Mouse (Mus musculus): ENCODE measurements around the gene Wbp4. TPM values are rescaled to one million over a fixed set of nuclear protein-coding genes. Genes with fewer than 3 reads are reported as not detected.
"Not testable (repeated sequence)": the region's sequence is repeated elsewhere in the genome, so short reads cannot be mapped to it uniquely, and the experiment has no call there.

The Wbp4 gene
- polyA plus RNA-seq (2014; fragmentation: Nextera tagmentation; extraction: Ambion mirVana), result 59.1 and 61.3 TPM in 2 replicates

GRCm38 (mm10) chr14:79481339-79482151 is at the start of gene Wbp4:
Gene Wbp4, minus strand, starts transcription at chr14:79481520.
- ATAC-seq (ENCODE audit: low FRiP score), result peak; percentile 93
- H3K27me3 ChIP-seq (ENCODE audit: control insufficient read depth, insufficient read depth, low read length), result no peaks in the 10 kb centered on the region
- H3K9me3 ChIP-seq (ENCODE audit: control insufficient read depth, low read length), result no peaks in the 10 kb centered on the region
- 0% methylated on average over 48 of the region's 86 CpGs for WGBS
- peak within 1 kb of the TSS; percentile 100 for H3K27ac ChIP-seq (ENCODE audit: low read depth, low read length)
- peak within 1 kb of the TSS; percentile 84 for H3K9ac ChIP-seq (ENCODE audit: low read depth, low read length)
- H3K4me2 ChIP-seq (replicated peaks; ENCODE audit: low read depth, low read length), result peak within 1 kb of the TSS; percentile 62
- DNase-seq (ENCODE audit: low spot score), result peak; percentile 98
- H3K4me3 ChIP-seq (ENCODE audit: low read depth, low read length), result peak within 1 kb of the TSS; percentile 61
- H3K4me1 ChIP-seq (replicated peaks; ENCODE audit: control insufficient read depth, insufficient read depth, low read length), result peaks cover 5% of the 10 kb centered on the region; the same call in 1 of the 2 replicates
- H3K36me3 ChIP-seq (ENCODE audit: control insufficient read depth, insufficient read depth, low read length), result peaks cover 5% of the 10 kb centered on the region; the same call in 1 of the 2 replicates

DNA sequence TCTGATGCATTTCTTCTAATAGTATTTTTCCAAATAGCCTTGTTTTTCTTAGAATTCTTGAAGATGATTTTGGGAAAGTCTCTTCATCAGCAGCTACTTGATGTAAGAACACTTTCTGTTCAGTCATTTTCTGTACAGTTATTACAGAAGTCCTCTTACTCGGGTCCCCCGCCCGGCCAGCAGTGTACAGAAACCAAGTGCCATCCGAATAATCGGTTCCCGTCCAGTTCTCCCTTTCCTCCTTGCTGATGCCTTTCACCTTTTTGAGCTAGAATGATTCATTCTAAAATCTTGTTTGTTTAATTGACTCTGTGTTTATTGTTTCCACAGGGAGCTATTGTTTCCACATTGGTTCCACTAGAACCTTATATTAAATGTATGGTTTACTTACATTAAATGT is 49.4 kb upstream of the Wbp4 start:
- Histone ChIP-seq H3K27ac (ENCODE audit: low read depth, low read length) (no peak overlapping the region), H3K4me1 (replicated peaks; ENCODE audit: control insufficient read depth, insufficient read depth, low read length) (no peaks in the 10 kb centered on the region), H3K4me3 (ENCODE audit: low read depth, low read length) (no peak overlapping the region), H3K36me3 (ENCODE audit: control insufficient read depth, insufficient read depth, low read length) (no peaks in the 10 kb centered on the region), H3K9me3 (ENCODE audit: control insufficient read depth, low read length) (no peaks in the 10 kb centered on the region), H3K9ac (ENCODE audit: low read depth, low read length) (no peak overlapping the region), H3K27me3 (ENCODE audit: control insufficient read depth, insufficient read depth, low read length) (no peaks in the 10 kb centered on the region), H3K4me2 (replicated peaks; ENCODE audit: low read depth, low read length) (no peak overlapping the region)
- DNase-seq (ENCODE audit: low spot score) (no peak), ATAC-seq (ENCODE audit: low FRiP score) (no peak)
- WGBS, result 88% methylated on average over 6 of the region's 6 CpGs

DNA sequence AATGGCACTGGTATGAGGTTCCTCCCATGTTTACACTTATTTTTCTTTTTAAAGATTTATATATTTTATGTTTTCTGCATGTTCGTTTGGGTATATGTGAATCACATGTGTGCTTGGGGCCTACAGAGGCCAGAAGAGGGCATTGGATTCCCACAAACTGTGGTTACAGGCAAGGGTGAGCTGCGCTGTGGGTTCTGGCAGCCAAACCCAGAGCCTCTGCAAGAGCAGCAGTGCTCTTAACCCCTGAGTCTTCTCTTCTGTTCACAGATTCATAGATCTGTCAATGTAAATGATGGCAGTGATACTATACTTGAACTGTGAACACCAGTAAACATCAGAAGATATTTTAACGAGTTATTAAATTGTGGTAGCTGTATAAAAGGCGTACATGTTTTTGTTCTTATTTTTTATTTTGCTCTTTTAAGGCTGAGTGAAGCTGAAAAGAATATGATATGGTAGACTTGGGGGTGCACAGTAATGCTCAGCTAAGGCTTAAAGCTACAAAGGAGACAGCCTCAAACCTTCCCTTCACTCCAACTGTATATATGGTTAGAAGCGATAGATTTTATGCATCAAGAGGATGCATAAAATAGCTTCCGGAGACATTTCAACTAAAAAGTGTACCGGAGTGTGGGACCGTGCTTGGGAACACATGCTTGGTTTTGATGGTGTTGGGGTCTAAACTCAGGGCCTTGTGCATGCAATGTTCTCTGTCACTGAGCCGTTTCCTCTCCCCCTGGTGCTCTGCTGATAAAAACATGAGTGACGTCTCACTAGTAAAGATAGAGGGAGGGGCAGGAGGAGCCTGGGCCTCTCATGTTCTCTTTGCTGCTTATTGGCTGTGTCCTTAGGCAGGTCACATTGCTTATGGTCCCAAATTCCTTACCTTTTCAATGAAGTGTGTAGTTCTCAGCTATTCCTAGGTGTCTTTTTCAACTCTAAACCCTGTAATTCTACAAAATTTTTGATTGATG is 48.5 kb upstream of the Wbp4 start:
- H3K4me2 ChIP-seq (replicated peaks; ENCODE audit: low read depth, low read length), result no peak overlapping the region
- ATAC-seq (ENCODE audit: low FRiP score) (no peak), DNase-seq (ENCODE audit: low spot score) (no peak)
- WGBS, result 80% methylated on average over 10 of the region's 10 CpGs
- H3K9ac ChIP-seq (ENCODE audit: low read depth, low read length), result no peak overlapping the region
- no peak overlapping the region for H3K4me3 ChIP-seq (ENCODE audit: low read depth, low read length)
- H3K27me3 ChIP-seq (ENCODE audit: control insufficient read depth, insufficient read depth, low read length), result no peaks in the 10 kb centered on the region
- H3K4me1 ChIP-seq (replicated peaks; ENCODE audit: control insufficient read depth, insufficient read depth, low read length), result no peaks in the 10 kb centered on the region
- no peaks in the 10 kb centered on the region for H3K36me3 ChIP-seq (ENCODE audit: control insufficient read depth, insufficient read depth, low read length)
- H3K27ac ChIP-seq (ENCODE audit: low read depth, low read length), result no peak overlapping the region
- H3K9me3 ChIP-seq (ENCODE audit: control insufficient read depth, low read length), result no peaks in the 10 kb centered on the region

DNA sequence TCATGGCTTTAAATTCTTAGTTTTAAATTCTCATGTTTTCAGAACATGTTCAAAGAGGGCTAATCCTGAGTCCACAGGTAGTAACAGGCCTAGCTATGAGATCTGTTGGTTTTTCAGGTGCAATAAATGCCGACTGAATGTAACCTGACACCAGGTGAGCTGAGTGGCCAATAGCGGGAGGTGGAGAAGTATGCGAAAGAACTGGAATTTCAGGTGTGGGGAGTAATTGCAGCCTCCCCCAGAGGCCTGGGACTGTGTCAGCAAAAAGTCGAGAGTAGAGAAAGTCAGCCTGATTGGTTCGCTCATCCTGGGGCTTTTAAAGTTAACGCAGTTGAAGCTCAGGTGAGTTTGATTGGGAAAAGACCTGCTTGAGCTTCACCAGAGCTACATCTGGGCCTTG is 46.4 kb upstream of the Wbp4 start:
- no peak overlapping the region for H3K9ac ChIP-seq (ENCODE audit: low read depth, low read length)
- H3K9me3 ChIP-seq (ENCODE audit: control insufficient read depth, low read length), result no peaks in the 10 kb centered on the region
- H3K36me3 ChIP-seq (ENCODE audit: control insufficient read depth, insufficient read depth, low read length), result no peaks in the 10 kb centered on the region
- H3K4me1 ChIP-seq (replicated peaks; ENCODE audit: control insufficient read depth, insufficient read depth, low read length), result no peaks in the 10 kb centered on the region
- no peak overlapping the region for H3K4me3 ChIP-seq (ENCODE audit: low read depth, low read length)
- ATAC-seq (ENCODE audit: low FRiP score), result no peak
- no peak overlapping the region for H3K4me2 ChIP-seq (replicated peaks; ENCODE audit: low read depth, low read length)
- H3K27me3 ChIP-seq (ENCODE audit: control insufficient read depth, insufficient read depth, low read length), result no peaks in the 10 kb centered on the region
- WGBS, result 65% methylated on average over 6 of the region's 6 CpGs
- no peak for DNase-seq (ENCODE audit: low spot score)
- H3K27ac ChIP-seq (ENCODE audit: low read depth, low read length), result no peak overlapping the region

- H3K36me3 ChIP-seq (ENCODE audit: control insufficient read depth, insufficient read depth, low read length); H3K27ac ChIP-seq (ENCODE audit: low read depth, low read length); H3K4me1 ChIP-seq (replicated peaks; ENCODE audit: control insufficient read depth, insufficient read depth, low read length); H3K27me3 ChIP-seq (ENCODE audit: control insufficient read depth, insufficient read depth, low read length); H3K9ac ChIP-seq (ENCODE audit: low read depth, low read length); H3K4me2 ChIP-seq (replicated peaks; ENCODE audit: low read depth, low read length); H3K9me3 ChIP-seq (ENCODE audit: control insufficient read depth, low read length); DNase-seq (ENCODE audit: low spot score); H3K4me3 ChIP-seq (ENCODE audit: low read depth, low read length); ATAC-seq (ENCODE audit: low FRiP score): not testable (repeated sequence)
- 92% methylated on average over 12 of the region's 12 CpGs for WGBS
Observed at GRCm38 (mm10) chr14:79526106-79526505, 44.8 kb upstream of the Wbp4 start.

- H3K4me1 ChIP-seq (replicated peaks; ENCODE audit: control insufficient read depth, insufficient read depth, low read length), result no peaks in the 10 kb centered on the region
- no peaks in the 10 kb centered on the region for H3K36me3 ChIP-seq (ENCODE audit: control insufficient read depth, insufficient read depth, low read length)
- DNase-seq (ENCODE audit: low spot score) (no peak), ATAC-seq (ENCODE audit: low FRiP score) (no peak)
- H3K4me3 ChIP-seq (ENCODE audit: low read depth, low read length), result no peak overlapping the region
- no peaks in the 10 kb centered on the region for H3K27me3 ChIP-seq (ENCODE audit: control insufficient read depth, insufficient read depth, low read length)
- no peak overlapping the region for H3K4me2 ChIP-seq (replicated peaks; ENCODE audit: low read depth, low read length)
- 95% methylated on average over 9 of the region's 9 CpGs for WGBS
- no peak overlapping the region for H3K27ac ChIP-seq (ENCODE audit: low read depth, low read length)
- H3K9me3 ChIP-seq (ENCODE audit: control insufficient read depth, low read length), result no peaks in the 10 kb centered on the region
- H3K9ac ChIP-seq (ENCODE audit: low read depth, low read length), result no peak overlapping the region
Observed at GRCm38 (mm10) chr14:79522387-79522786, 41.1 kb upstream of the Wbp4 start.

GRCm38 (mm10) chr14:79521471-79522117 is 40.3 kb upstream of the Wbp4 start:
- no peak for ATAC-seq (ENCODE audit: low FRiP score)
- WGBS, result 86% methylated on average over 6 of the region's 6 CpGs

GRCm38 (mm10) chr14:79521056-79521455 is 39.7 kb upstream of the Wbp4 start:
- Histone ChIP-seq H3K27ac (ENCODE audit: low read depth, low read length) (no peak overlapping the region), H3K9me3 (ENCODE audit: control insufficient read depth, low read length) (no peaks in the 10 kb centered on the region), H3K36me3 (ENCODE audit: control insufficient read depth, insufficient read depth, low read length) (no peaks in the 10 kb centered on the region), H3K4me3 (ENCODE audit: low read depth, low read length) (no peak overlapping the region), H3K9ac (ENCODE audit: low read depth, low read length) (no peak overlapping the region), H3K4me2 (replicated peaks; ENCODE audit: low read depth, low read length) (no peak overlapping the region), H3K4me1 (replicated peaks; ENCODE audit: control insufficient read depth, insufficient read depth, low read length) (no peaks in the 10 kb centered on the region), H3K27me3 (ENCODE audit: control insufficient read depth, insufficient read depth, low read length) (no peaks in the 10 kb centered on the region)
- WGBS, result 75% methylated on average over 1 of the region's 1 CpGs
- DNase-seq (ENCODE audit: low spot score), result no peak
- no peak for ATAC-seq (ENCODE audit: low FRiP score)

More at GRCm38 (mm10) chr14:79521471-79522117, 40.3 kb upstream of the Wbp4 start:
- Histone ChIP-seq H3K27me3 (ENCODE audit: control insufficient read depth, insufficient read depth, low read length) (no peaks in the 10 kb centered on the region), H3K9ac (ENCODE audit: low read depth, low read length) (no peak overlapping the region), H3K27ac (ENCODE audit: low read depth, low read length) (no peak overlapping the region), H3K36me3 (ENCODE audit: control insufficient read depth, insufficient read depth, low read length) (no peaks in the 10 kb centered on the region), H3K4me1 (replicated peaks; ENCODE audit: control insufficient read depth, insufficient read depth, low read length) (no peaks in the 10 kb centered on the region), H3K4me2 (replicated peaks; ENCODE audit: low read depth, low read length) (no peak overlapping the region), H3K4me3 (ENCODE audit: low read depth, low read length) (no peak overlapping the region), H3K9me3 (ENCODE audit: control insufficient read depth, low read length) (no peaks in the 10 kb centered on the region)
- no peak for DNase-seq (ENCODE audit: low spot score)
